Mouse (Mus musculus) stomach, embryonic 16.5 days (tissue): ENCODE data around the gene Kcnh6. TPM values are rescaled to one million over a fixed set of nuclear protein-coding genes. Genes with fewer than 3 reads are reported as not detected.
A peak's percentile ranks its signal among the peaks of the same experiment; 100 is the strongest.
"Not testable (repeated sequence)": the region's sequence is repeated elsewhere in the genome, so short reads cannot be mapped to it uniquely, and the experiment has no call there.

Experiments used
- ATAC-seq: fragments of 200-750 bp; cut with Nextera tagmentation; 2 replicates; pipeline ENCODE4 v1.8.0; 2017; ENCODE audit warnings: moderate number of reproducible peaks, moderate TSS enrichment; ENCODE audit not compliant: insufficient read depth, low FRiP score
- H3K27ac ChIP-seq: fragments of 300-500 bp; sonication (generic); 2 replicates; pipeline ENCODE4 v1.5.1; 2014; ENCODE audit warnings: low read length
- H3K27me3 ChIP-seq: fragments of 300-500 bp; sonication (generic); 2 replicates; pipeline ENCODE4 v1.6.1; 2014; ENCODE audit warnings: low read length, control low read depth, mixed read lengths; ENCODE audit not compliant: control insufficient read depth, insufficient read depth
- H3K36me3 ChIP-seq: fragments of 300-500 bp; sonication (generic); 2 replicates; pipeline ENCODE4 v1.6.1; 2014; ENCODE audit warnings: low read length; ENCODE audit not compliant: control insufficient read depth, insufficient read depth
- H3K4me1 ChIP-seq: fragments of 300-500 bp; sonication (generic); 2 replicates; pipeline ENCODE4 v1.6.1; 2014; ENCODE audit warnings: low read length, control low read depth, mixed read lengths; ENCODE audit not compliant: control insufficient read depth, insufficient read depth
- H3K4me2 ChIP-seq: fragments of 300-500 bp; sonication (generic); 2 replicates; pipeline ENCODE4 v1.6.1; 2014; ENCODE audit warnings: low read depth, low read length, mixed read lengths
- H3K4me3 ChIP-seq: fragments of 300-500 bp; sonication (generic); replicated peaks from 2 replicates; pipeline ENCODE4 v1.5.1; 2014; ENCODE audit warnings: mild to moderate bottlenecking, low read length
- H3K9ac ChIP-seq: fragments of 300-500 bp; sonication (generic); 2 replicates; pipeline ENCODE4 v1.6.1; 2014; ENCODE audit warnings: low read length
- H3K9me3 ChIP-seq: fragments of 300-500 bp; sonication (generic); replicated peaks from 2 replicates; pipeline ENCODE4 v1.6.1; 2016; ENCODE audit warnings: low read length, control low read depth; ENCODE audit not compliant: control insufficient read depth
- WGBS: fragments of 180-500 bp; shearing (Covaris S2); extraction: QIAGEN DNeasy Blood & Tissue Kit; methylation state at CpG from one replicate; pipeline ENCODE4 v1.1.7; 2014; 5-methylcytosine and 5-hydroxymethylcytosine counted together
- polyA plus RNA-seq: library from polyadenylated mRNA; unstranded; fragments of >200 nt; fragmentation: Nextera tagmentation; extraction: Ambion mirVana; gene quantifications from 2 replicates; pipeline ENCODE4 v1.2.1, GENCODE M21; 2015

Gene Kcnh6
- polyA plus RNA-seq, 1 experiment from 2014 or later = 0.46 TPM

- Histone ChIP-seq H3K9ac (no peak overlapping the region), H3K4me1 (peaks cover 13% of the 10 kb centered on the region), H3K4me2 (no peak overlapping the region), H3K36me3 (no peaks in the 10 kb centered on the region), H3K27me3 (no peaks in the 10 kb centered on the region), H3K9me3 (no peaks in the 10 kb centered on the region), H3K4me3 (no peak overlapping the region), H3K27ac (no peak overlapping the region)
- 81% methylated on average over 5 of the region's 5 CpGs for WGBS
- ATAC-seq = no peak
Measured at GRCm38 (mm10) chr11:106063756-106064155, 55.8 kb downstream of the Kcnh6 start.

DNA sequence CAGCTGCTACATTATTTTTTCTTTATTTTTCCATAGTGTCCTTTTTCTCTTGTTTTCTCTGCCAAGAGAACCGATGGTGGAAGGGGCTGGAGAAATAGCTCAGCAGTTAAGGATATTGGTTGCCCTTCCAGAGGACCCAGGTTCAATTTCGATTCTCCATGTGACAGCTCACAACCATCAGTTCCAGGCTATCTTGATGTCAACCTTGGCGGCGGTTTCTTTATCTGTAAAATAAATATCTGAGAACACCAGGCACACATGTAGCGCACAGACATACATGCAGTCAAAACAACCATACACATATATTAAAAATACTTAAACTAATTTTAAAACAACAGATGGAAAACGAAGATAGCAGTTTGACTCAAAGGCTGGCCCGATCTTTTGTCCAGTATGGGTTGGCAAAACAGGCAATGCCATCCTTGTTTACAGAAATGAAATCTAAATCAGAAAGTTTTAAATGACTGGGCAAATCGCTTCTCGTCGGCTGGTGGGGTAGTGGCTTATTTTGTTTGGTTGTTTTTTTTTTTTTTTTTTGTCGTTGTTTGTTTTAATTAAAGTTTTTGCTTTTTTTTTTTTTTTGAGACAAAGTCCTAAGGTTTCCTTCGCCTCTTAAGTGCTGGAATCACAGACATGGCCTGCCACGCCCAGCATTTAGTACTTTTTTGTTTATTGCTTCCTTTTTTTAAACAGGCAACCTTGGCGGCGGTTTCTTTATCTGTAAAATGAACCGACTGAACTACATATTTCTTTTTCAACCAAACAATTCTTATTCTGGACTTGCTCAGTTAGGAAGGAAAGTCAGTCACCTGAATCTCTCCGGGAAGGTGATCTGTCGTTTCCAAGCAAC, 57.4 kb downstream of the Kcnh6 start:
- 37% methylated on average over 18 of the region's 18 CpGs for WGBS
- H3K4me1 ChIP-seq = peaks cover 13% of the 10 kb centered on the region
- no peak for ATAC-seq
- peak overlapping the region; percentile 85 for H3K4me2 ChIP-seq
- H3K9ac ChIP-seq = peak overlapping the region; percentile 95
- H3K36me3 ChIP-seq = no peaks in the 10 kb centered on the region
- H3K4me3 ChIP-seq = peak overlapping the region; percentile 93
- no peaks in the 10 kb centered on the region for H3K9me3 ChIP-seq
- no peaks in the 10 kb centered on the region for H3K27me3 ChIP-seq
- peak overlapping the region; percentile 96 for H3K27ac ChIP-seq

GRCm38 (mm10) chr11:106065923-106066571, 58.1 kb downstream of the Kcnh6 start, which contains the start of gene Taco1:
Gene Taco1 (plus strand): TSS chr11:106066061.
- WGBS = under 1% methylated on average over 49 of the region's 49 CpGs
- Histone ChIP-seq H3K9ac (peak within 1 kb of the TSS; percentile 95), H3K4me2 (peak within 1 kb of the TSS; percentile 85), H3K36me3 (no peaks in the 10 kb centered on the region), H3K4me1 (peaks cover 13% of the 10 kb centered on the region), H3K9me3 (no peaks in the 10 kb centered on the region), H3K4me3 (peak within 1 kb of the TSS; percentile 93), H3K27ac (peak within 1 kb of the TSS; percentile 96), H3K27me3 (no peaks in the 10 kb centered on the region)
- peak; percentile 98 for ATAC-seq

DNA sequence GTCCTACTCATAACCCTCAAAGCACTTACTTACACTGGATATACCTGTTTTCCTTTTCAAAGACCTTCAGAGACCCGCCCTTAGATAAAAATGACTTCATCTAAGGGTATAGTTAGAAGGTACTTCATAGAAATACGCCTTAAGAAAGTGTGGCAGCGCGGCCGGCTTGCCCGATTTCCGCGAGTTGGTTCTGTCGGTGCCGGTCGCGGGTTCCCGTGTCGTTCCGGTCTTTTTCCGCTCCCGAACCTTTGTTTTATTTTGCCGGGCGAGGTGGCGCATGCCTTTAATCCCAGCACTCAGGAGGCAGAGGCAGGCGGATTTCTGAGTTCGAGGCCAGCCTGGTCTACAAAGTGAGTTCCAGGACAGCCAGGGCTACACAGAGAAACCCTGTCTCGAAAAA, 58.7 kb downstream of the Kcnh6 start:
- ATAC-seq, H3K9me3 ChIP-seq, H3K36me3 ChIP-seq, H3K27me3 ChIP-seq: not testable (repeated sequence)
- peak overlapping the region; percentile 93 for H3K4me3 ChIP-seq
- H3K4me2 ChIP-seq = peak overlapping the region; percentile 85
- H3K9ac ChIP-seq = peak overlapping the region; percentile 95
- 11% methylated on average over 23 of the region's 23 CpGs for WGBS
- H3K4me1 ChIP-seq = peaks cover 13% of the 10 kb centered on the region
- H3K27ac ChIP-seq = peak overlapping the region; percentile 96

DNA sequence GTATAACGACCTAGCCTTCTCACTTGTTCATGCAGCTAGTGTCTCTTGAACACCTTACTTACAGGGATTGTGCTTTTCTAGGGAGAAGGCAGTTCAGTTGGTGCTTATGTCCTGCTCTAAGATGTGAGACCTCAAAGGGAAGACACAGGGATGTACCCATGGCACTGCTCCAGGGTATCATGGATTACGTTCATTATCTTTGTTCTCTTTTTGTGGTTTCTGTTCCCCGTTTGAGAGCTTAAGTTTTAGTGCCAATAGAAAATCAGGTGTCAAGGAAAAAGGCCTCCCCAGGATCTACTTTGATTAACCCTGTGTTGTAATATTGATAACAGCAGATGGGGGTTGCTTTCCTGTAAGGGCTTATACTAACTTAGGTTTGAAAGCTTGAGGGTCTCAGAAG, 65.8 kb downstream of the Kcnh6 start:
- ATAC-seq = no peak
- 80% methylated on average over 3 of the region's 3 CpGs for WGBS
- Histone ChIP-seq H3K9me3 (no peaks in the 10 kb centered on the region), H3K27me3 (no peaks in the 10 kb centered on the region), H3K4me2 (no peak overlapping the region), H3K4me1 (no peaks in the 10 kb centered on the region), H3K36me3 (no peaks in the 10 kb centered on the region; the same call in none of the 2 replicates), H3K9ac (no peak overlapping the region), H3K4me3 (no peak overlapping the region), H3K27ac (no peak overlapping the region)

DNA sequence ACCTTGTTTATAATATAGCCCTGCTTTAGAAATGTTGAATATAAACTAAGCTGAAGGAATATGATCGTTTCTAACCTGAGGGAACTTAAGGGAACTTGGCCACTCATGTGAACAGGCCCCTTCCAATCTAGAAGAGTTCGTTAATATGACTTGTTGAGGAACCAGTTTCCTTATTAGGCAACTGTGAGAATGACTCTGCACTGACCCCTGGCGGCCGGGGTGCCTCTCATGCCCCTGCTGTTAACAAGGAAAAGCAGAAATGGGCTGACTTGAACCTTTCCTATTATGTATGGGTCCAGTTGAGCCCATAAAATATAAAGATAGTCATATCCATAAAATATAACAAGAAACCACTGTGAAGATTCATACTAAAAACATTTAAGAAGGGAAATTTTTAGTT, 68.4 kb downstream of the Kcnh6 start:
- no peaks in the 10 kb centered on the region for H3K4me1 ChIP-seq
- no peaks in the 10 kb centered on the region for H3K27me3 ChIP-seq
- no peak overlapping the region for H3K4me3 ChIP-seq
- H3K27ac ChIP-seq = no peak overlapping the region
- H3K9me3 ChIP-seq = no peaks in the 10 kb centered on the region
- WGBS = 6% methylated on average over 4 of the region's 4 CpGs
- no peak overlapping the region for H3K9ac ChIP-seq
- ATAC-seq = no peak
- H3K36me3 ChIP-seq = no peaks in the 10 kb centered on the region; the same call in none of the 2 replicates
- H3K4me2 ChIP-seq = no peak overlapping the region

Other genes with a start within 250 kb of the Kcnh6 start
- gene Cyb561, start 54.8 kb upstream of the Kcnh6 start, polyA plus RNA-seq = 45.6 and 54.7 TPM in 2 replicates
- 3.3 and 3.5 TPM in 2 replicates for gene Ace, start 40.2 kb upstream of the Kcnh6 start, polyA plus RNA-seq
- not detected in 2 replicates for gene Ace3, start 13.4 kb upstream of the Kcnh6 start, polyA plus RNA-seq
- 53.3 and 54.3 TPM in 2 replicates for gene Dcaf7, start 28.7 kb downstream of the Kcnh6 start, polyA plus RNA-seq
- 10.5 and 12.2 TPM in 2 replicates for gene Taco1, start 57.9 kb downstream of the Kcnh6 start, polyA plus RNA-seq
- 8.1 and 8.2 TPM in 2 replicates for gene Map3k3, start 76.5 kb downstream of the Kcnh6 start, polyA plus RNA-seq
- not detected in 2 replicates for gene Gm10840, start 152.7 kb downstream of the Kcnh6 start, polyA plus RNA-seq
- gene Limd2, start 152.7 kb downstream of the Kcnh6 start, polyA plus RNA-seq = 95.6 and 111 TPM in 2 replicates
- gene Strada, start 194.0 kb downstream of the Kcnh6 start, polyA plus RNA-seq = 18.8 and 19.6 TPM in 2 replicates
- gene Ccdc47, start 208.2 kb downstream of the Kcnh6 start, polyA plus RNA-seq = 100 and 112 TPM in 2 replicates
- 69.6 and 70.0 TPM in 2 replicates for gene Ddx42, start 208.8 kb downstream of the Kcnh6 start, polyA plus RNA-seq
- gene Ftsj3, start 248.0 kb downstream of the Kcnh6 start, polyA plus RNA-seq = 46.4 and 50.9 TPM in 2 replicates
- 257 and 260 TPM in 2 replicates for gene Psmc5, start 248.0 kb downstream of the Kcnh6 start, polyA plus RNA-seq